Mouse (Mus musculus) heart, adult 2 months (tissue): ENCODE data around the gene Cd320. TPM values are rescaled to one million over a fixed set of nuclear protein-coding genes. Genes with fewer than 3 reads are reported as not detected.
A peak's percentile ranks its signal among the peaks of the same experiment; 100 is the strongest.
"Not testable (repeated sequence)": the region's sequence is repeated elsewhere in the genome, so short reads cannot be mapped to it uniquely, and the experiment has no call there.

ENCODE experiments used
- DNase-seq, 2 experiments: peaks; one replicate each; pipeline ENCODE4 v3.0.0; 2021
- H3K27ac ChIP-seq: fragments of 200-600 bp; 2 replicates; pipeline ENCODE4 v1.8.1; 2022
- H3K27me3 ChIP-seq: fragments of 200-500 bp; 2 replicates; pipeline ENCODE4 v1.6.1; 2012; ENCODE audit warnings: mild to moderate bottlenecking, low read length, inconsistent platforms, mixed read lengths; ENCODE audit not compliant: control insufficient read depth, insufficient read depth
- H3K36me3 ChIP-seq: fragments of 200-500 bp; 2 replicates; pipeline ENCODE4 v1.6.1; 2012; ENCODE audit warnings: low read length, inconsistent platforms; ENCODE audit not compliant: control insufficient read depth, insufficient read depth
- H3K4me1 ChIP-seq: fragments of 200-500 bp; 2 replicates; pipeline ENCODE4 v1.6.1; 2011; ENCODE audit warnings: low read length; ENCODE audit not compliant: control insufficient read depth, insufficient read depth
- H3K4me3 ChIP-seq: fragments of 200-600 bp; 2 replicates; pipeline ENCODE4 v1.8.1; 2022
- H3K79me2 ChIP-seq: fragments of 200-500 bp; replicated peaks from 2 replicates; pipeline ENCODE4 v1.6.1; 2012; ENCODE audit warnings: mild to moderate bottlenecking, inconsistent platforms, low read length, moderate library complexity, mixed read lengths; ENCODE audit not compliant: control insufficient read depth, insufficient read depth
- H3K9ac ChIP-seq: fragments of 200-500 bp; 2 replicates; pipeline ENCODE4 v1.6.1; 2012; ENCODE audit warnings: low read depth, mild to moderate bottlenecking, control low read depth, inconsistent platforms, low read length, mixed read lengths
- CTCF ChIP-seq: fragments of 200-600 bp; IDR thresholded peaks from 2 replicates; pipeline ENCODE4 v1.8.1; 2022; ENCODE audit warnings: antibody characterized with exemption, mild to moderate bottlenecking, moderate library complexity
- EP300 ChIP-seq: fragments of 200-500 bp; IDR thresholded peaks from 2 replicates; pipeline ENCODE4 v1.6.1; 2011; ENCODE audit warnings: low read depth, low read length, control low read depth; ENCODE audit not compliant: insufficient read depth
- POLR2A ChIP-seq: fragments of 200-500 bp; IDR thresholded peaks from 2 replicates; pipeline ENCODE4 v1.6.1; 2011; ENCODE audit warnings: mild to moderate bottlenecking, low read depth, low read length, control low read depth; ENCODE audit not compliant: insufficient read depth
- WGBS: fragments of 180-500 bp; shearing (Covaris S2); methylation state at CpG from one replicate; pipeline ENCODE4 v1.1.7; 2018; 5-methylcytosine and 5-hydroxymethylcytosine counted together
- intact Hi-C: fragments of 180-260 bp; cut with DNase I; formaldehyde crosslinking; loops from one replicate; pipeline ENCODE4 v1.15.1; 2025
- polyA plus RNA-seq: library from polyadenylated mRNA; depleted of rRNA; stranded (reverse); fragments of >200 nt; gene quantifications from 2 replicates; pipeline ENCODE4 v1.2.3, GENCODE M21; 2012
- total RNA-seq, 2 experiments: library from RNA; stranded (reverse); gene quantifications; 2 replicates each; pipeline ENCODE4 v1.2.3; 2021

The Cd320 gene
- total and polyA plus RNA-seq, 3 experiments = 27.8 to 36.1 (median 34.3) TPM

DNA sequence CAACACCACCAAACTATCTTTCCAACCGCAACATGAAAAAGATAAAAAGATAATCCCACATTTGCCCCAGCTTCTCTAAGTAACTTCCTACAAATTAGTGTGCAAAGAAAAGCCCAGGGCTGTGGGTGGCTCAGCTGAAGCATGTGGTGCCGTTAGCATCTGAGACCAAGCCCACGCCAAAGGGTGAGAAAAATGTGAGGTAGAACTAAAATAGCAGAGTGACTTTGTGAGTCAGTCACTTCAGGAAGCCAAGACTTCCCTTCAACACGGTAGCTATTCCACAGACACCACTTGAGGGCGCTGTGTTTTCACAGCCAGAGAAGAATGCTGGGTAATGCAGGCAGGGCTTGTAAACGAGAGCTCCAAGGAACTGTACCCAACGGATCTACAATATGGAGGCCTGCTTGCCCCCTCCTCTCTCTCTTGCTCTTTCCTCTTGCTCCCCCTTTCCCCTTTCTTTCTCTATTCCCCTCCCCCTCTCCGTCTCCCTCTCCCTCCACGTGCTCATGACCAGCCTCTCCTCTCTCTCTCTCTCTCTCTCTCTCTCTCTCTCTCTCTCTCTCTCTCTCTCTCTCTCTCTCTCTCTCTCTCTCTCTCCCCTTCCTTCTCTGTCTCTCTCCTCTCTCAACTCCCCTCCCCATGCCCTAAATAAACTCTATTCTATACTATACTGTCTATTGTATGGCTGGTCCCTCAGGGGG, 22.6 kb downstream of the Cd320 start:
- intact Hi-C loops = no loop called here
- 20% methylated on average over 9 of the region's 9 CpGs for WGBS
- no peak overlapping the region for H3K27ac ChIP-seq
- H3K4me3 ChIP-seq = no peak overlapping the region
- no peaks in the 10 kb centered on the region for H3K36me3 ChIP-seq
- TF ChIP-seq EP300 (no peak), POLR2A (no peak), CTCF (peak; percentile 66)
- no peaks in the 10 kb centered on the region for H3K4me1 ChIP-seq
- no peaks in the 10 kb centered on the region for H3K79me2 ChIP-seq
- H3K9ac ChIP-seq = no peak overlapping the region
- DNase-seq = peak in 1 of 2 experiments; percentile 40
- H3K27me3 ChIP-seq = no peaks in the 10 kb centered on the region

- H3K79me2 ChIP-seq, H3K27ac ChIP-seq, H3K4me3 ChIP-seq, H3K36me3 ChIP-seq, H3K27me3 ChIP-seq, H3K9ac ChIP-seq, DNase-seq, H3K4me1 ChIP-seq, intact Hi-C loops: not testable (repeated sequence)
- 69% methylated on average over 3 of the region's 12 CpGs for WGBS
These were observed 30.6 kb downstream of the Cd320 start, which contains the start of gene Gm7029 for GRCm38 (mm10) chr17:33873537-33873936. Gene Gm7029, plus strand, starts transcription at chr17:33873837.

- no peak for TF ChIP-seq EP300
- intact Hi-C loops = no loop called here
- Histone ChIP-seq H3K36me3 (no peaks in the 10 kb centered on the region), H3K79me2 (no peaks in the 10 kb centered on the region), H3K9ac (no peak overlapping the region), H3K4me1 (no peaks in the 10 kb centered on the region), H3K27me3 (no peaks in the 10 kb centered on the region), H3K27ac (no peak overlapping the region; the same call in 1 of the 2 replicates), H3K4me3 (no peak overlapping the region)
- DNase-seq = no peak
- WGBS = 89% methylated on average over 11 of the region's 11 CpGs
These were observed 31.5 kb downstream of the Cd320 start for GRCm38 (mm10) chr17:33874411-33874810.

- peak; percentile 45 for TF ChIP-seq CTCF
- H3K36me3 ChIP-seq, DNase-seq, H3K4me1 ChIP-seq, H3K27ac ChIP-seq, H3K9ac ChIP-seq, intact Hi-C loops, H3K79me2 ChIP-seq, H3K4me3 ChIP-seq, H3K27me3 ChIP-seq: not testable (repeated sequence)
- WGBS = 86% methylated on average over 5 of the region's 5 CpGs
These were observed 32.9 kb downstream of the Cd320 start for GRCm38 (mm10) chr17:33875797-33876196.

DNA sequence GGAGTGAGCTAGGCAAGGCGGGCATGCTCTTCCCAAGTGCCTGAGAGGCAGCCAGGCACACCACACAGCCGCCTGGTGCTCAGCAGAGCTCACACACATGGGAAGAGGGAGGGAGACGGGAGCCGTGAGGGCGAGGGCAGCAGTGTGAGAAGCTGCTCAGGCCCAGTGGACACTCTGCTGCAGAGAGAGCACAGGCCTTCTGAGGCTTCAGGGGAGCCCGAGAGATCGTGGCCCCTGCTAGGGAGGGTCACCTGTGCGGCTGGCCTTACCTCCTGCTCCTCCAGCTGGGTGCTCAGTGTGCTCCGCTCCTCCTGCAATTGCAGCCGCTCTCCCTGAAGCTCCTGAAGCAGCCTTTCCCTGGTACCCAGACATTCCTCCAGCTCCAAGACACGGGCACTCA, 41.4 kb downstream of the Cd320 start:
- H3K79me2 ChIP-seq, DNase-seq, H3K9ac ChIP-seq, H3K27ac ChIP-seq, H3K36me3 ChIP-seq, intact Hi-C loops, H3K4me3 ChIP-seq, H3K27me3 ChIP-seq, H3K4me1 ChIP-seq: not testable (repeated sequence)
- 91% methylated on average over 10 of the region's 11 CpGs for WGBS

DNA sequence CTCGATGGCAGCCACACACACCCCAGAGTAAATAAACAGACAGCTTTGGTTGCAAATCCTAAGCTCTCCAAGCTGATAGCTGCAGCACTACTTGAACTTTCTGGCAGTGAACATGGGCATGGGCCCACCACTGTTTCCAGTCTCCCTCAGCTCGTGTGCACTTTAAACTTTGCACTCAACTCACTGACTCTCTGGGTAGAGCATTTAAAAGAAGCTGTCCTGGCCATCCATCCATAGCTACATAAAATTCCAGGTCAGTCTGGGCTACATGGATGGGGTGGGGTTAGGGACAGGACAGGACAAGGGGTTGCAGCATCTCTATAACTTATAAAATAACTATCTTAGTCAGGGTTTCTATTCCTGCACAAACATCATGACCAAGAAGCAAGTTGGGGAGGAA, 44.9 kb downstream of the Cd320 start:
- WGBS = 38% methylated on average over 2 of the region's 2 CpGs
- not testable (repeated sequence) for H3K79me2 ChIP-seq, H3K36me3 ChIP-seq, H3K27ac ChIP-seq, H3K4me1 ChIP-seq, H3K27me3 ChIP-seq, H3K4me3 ChIP-seq, DNase-seq, H3K9ac ChIP-seq
- intact Hi-C loops = loop anchor here (5.0 kb wide), 1 partner anchor 46 kb away; the partner anchor contains the start of gene Cd320

GRCm38 (mm10) chr17:33888230-33888629, 45.3 kb downstream of the Cd320 start:
- DNase-seq, H3K27ac ChIP-seq, H3K4me3 ChIP-seq, H3K27me3 ChIP-seq, H3K79me2 ChIP-seq, H3K36me3 ChIP-seq, H3K9ac ChIP-seq, H3K4me1 ChIP-seq: not testable (repeated sequence)
- intact Hi-C loops = loop anchor here (5.0 kb wide), 1 partner anchor 46 kb away; the partner anchor contains the start of gene Cd320

GRCm38 (mm10) chr17:33889941-33890532, 47.1 kb downstream of the Cd320 start:
- not testable (repeated sequence) for H3K79me2 ChIP-seq, H3K4me1 ChIP-seq, H3K27me3 ChIP-seq, H3K36me3 ChIP-seq, H3K27ac ChIP-seq, DNase-seq
- Histone ChIP-seq H3K4me3 (peak overlapping the region; percentile 61), H3K9ac (peak overlapping the region; percentile 53)
- WGBS = 2% methylated on average over 35 of the region's 44 CpGs
- intact Hi-C loops = loop anchor here (5.0 kb wide), 1 partner anchor 48 kb away; the partner anchor contains the start of gene Cd320
